In the genomic region with DNA sequence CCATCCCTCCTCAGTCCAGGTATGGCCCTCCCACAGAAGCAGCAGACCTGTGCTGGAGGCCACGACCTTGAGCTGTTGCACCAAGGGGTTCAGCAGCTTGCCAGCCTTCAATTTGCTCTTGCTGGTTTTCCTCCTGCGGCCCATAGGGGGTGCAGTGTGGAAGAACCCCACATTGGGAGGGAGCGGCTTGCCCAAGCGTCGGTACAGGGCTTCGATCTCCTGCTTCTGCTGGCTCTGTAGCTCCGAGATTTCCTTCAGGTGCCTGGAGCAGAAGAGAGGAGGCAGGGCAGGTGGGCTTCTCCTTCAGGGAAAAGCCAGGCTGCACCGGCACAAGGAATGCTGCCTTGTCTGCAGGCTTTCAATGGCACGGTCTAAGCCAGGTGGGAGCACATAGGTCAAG, we compare ENCODE assay signal across 10 mouse cellular contexts.
A peak's percentile ranks its signal among the peaks of the same experiment; 100 is the strongest.
DNase-seq lines count a peak whose midpoint lies in the region; ATAC-seq and TF ChIP-seq lines count a peak whose summit lies in the region.
"Had no signal": no experiment of that assay in that cellular context is flagged by ENCODE, and none has a peak within 500 bp of the region (broad histone marks: within the 10 kb centered on the region; RNA-seq: fewer than 3 reads in every experiment).

No protein-coding gene starts in this region.

- no peak overlapping the region for H3K9ac ChIP-seq in midbrain, postnatal 0 days (replicated peaks; ENCODE audit: low read length, poor library complexity, severe bottlenecking)
- H3K9ac ChIP-seq: heart, embryonic 13.5 days; midbrain, embryonic 12.5 days had no signal

- peak in 1 of 2 experiments; percentile 26 for DNase-seq in cerebellum, adult 2 months
- DNase-seq in cerebellum, adult 18-20 months: no peak
- DNase-seq in layer of hippocampus, postnatal 10 days (ENCODE audit: low spot score in 2 of 2): peak; percentile 23 to 35
- DNase-seq in layer of hippocampus, postnatal 25 days (ENCODE audit: extremely low spot score in 1 of 2, low spot score in 1 of 2): no peak
- DNase-seq in midbrain, postnatal 0 days (ENCODE audit: low spot score): no peak
- DNase-seq in left cerebral cortex, postnatal 4 days: no peak
- no peak for DNase-seq in frontal cortex, postnatal 25 days (ENCODE audit: low spot score in 2 of 2)

- H3K4me3 ChIP-seq in cerebellum, adult 2 months (replicated peaks; ENCODE audit: insufficient read depth, low read depth, low read length): no peak overlapping the region
- no peak overlapping the region for H3K4me3 ChIP-seq in bone marrow, adult 2 months (replicated peaks; ENCODE audit: control insufficient read depth, low read depth, low read length)
- H3K4me3 ChIP-seq in midbrain, postnatal 0 days (ENCODE audit: low read depth, low read length): no peak overlapping the region
- H3K4me3 ChIP-seq: heart, embryonic 13.5 days; midbrain, embryonic 12.5 days had no signal

- ATAC-seq in midbrain, postnatal 0 days (ENCODE audit: low FRiP score): no peak

- H3K36me3 ChIP-seq in midbrain, postnatal 0 days (ENCODE audit: insufficient read depth, low read length): peaks cover 41% of the 10 kb centered on the region
- H3K36me3 ChIP-seq: heart, embryonic 13.5 days had no signal

- WGBS in cerebellum, adult 2 months: 44% methylated on average over 9 of the region's 9 CpGs
- 31% methylated on average over 9 of the region's 9 CpGs for WGBS in bone marrow, adult 2 months
- 39% methylated on average over 9 of the region's 9 CpGs for WGBS in midbrain, postnatal 0 days

- intact Hi-C loops in left cerebral cortex, postnatal 4 days (cut with DNase I): loop anchor here (10.0 kb wide), 1 partner anchor 122 kb away; no protein-coding TSS in a partner anchor

- no peak overlapping the region for H3K4me2 ChIP-seq in midbrain, postnatal 0 days (ENCODE audit: low read depth, low read length, poor library complexity, severe bottlenecking)
- H3K4me2 ChIP-seq: heart, embryonic 13.5 days; midbrain, embryonic 12.5 days had no signal

- H3K27me3 ChIP-seq in cerebellum, adult 2 months (ENCODE audit: control insufficient read depth, insufficient read depth, low read length): no peaks in the 10 kb centered on the region
- no peaks in the 10 kb centered on the region for H3K27me3 ChIP-seq in midbrain, postnatal 0 days (ENCODE audit: insufficient read depth, low read length)
- H3K27me3 ChIP-seq: midbrain, embryonic 12.5 days had no signal

- peak; percentile 41; the same call in 1 of the 2 replicates for TF ChIP-seq CTCF in cerebellum, adult 2 months (IDR thresholded peaks at IDR 0.05; ENCODE audit: borderline replicate concordance, insufficient read depth, low read depth, low read length)
- TF ChIP-seq CTCF in bone marrow, adult 2 months (IDR thresholded peaks at IDR 0.05; ENCODE audit: control insufficient read depth, insufficient read depth, low read length): peak; percentile 53
- peak; percentile 62 for TF ChIP-seq CTCF in midbrain, postnatal 0 days (IDR thresholded peaks at IDR 0.05)

- no peaks in the 10 kb centered on the region for H3K9me3 ChIP-seq in midbrain, postnatal 0 days (ENCODE audit: low read length)
- H3K9me3 ChIP-seq: heart, embryonic 13.5 days; midbrain, embryonic 12.5 days had no signal

- no peak overlapping the region for H3K27ac ChIP-seq in cerebellum, adult 2 months (ENCODE audit: insufficient read depth, low read length)
- no peak overlapping the region for H3K27ac ChIP-seq in bone marrow, adult 2 months (ENCODE audit: control insufficient read depth, insufficient read depth, low read depth, low read length, poor library complexity)
- no peak overlapping the region for H3K27ac ChIP-seq in midbrain, postnatal 0 days (ENCODE audit: low read depth, low read length)
- H3K27ac ChIP-seq: heart, embryonic 13.5 days; midbrain, embryonic 12.5 days had no signal

- no peak for TF ChIP-seq POLR2A in cerebellum, adult 2 months (IDR thresholded peaks at IDR 0.05; ENCODE audit: borderline replicate concordance, insufficient read depth, low read length)
- TF ChIP-seq POLR2A in bone marrow, adult 2 months (IDR thresholded peaks at IDR 0.05; ENCODE audit: borderline replicate concordance, control insufficient read depth, low read depth, low read length): no peak

- H3K4me1 ChIP-seq in cerebellum, adult 2 months (ENCODE audit: control insufficient read depth, insufficient read depth, low read length): no peaks in the 10 kb centered on the region
- no peaks in the 10 kb centered on the region for H3K4me1 ChIP-seq in bone marrow, adult 2 months (ENCODE audit: control insufficient read depth, insufficient read depth, low read length)
- H3K4me1 ChIP-seq in midbrain, postnatal 0 days (ENCODE audit: insufficient read depth, low read length): no peaks in the 10 kb centered on the region
- H3K4me1 ChIP-seq: heart, embryonic 13.5 days; midbrain, embryonic 12.5 days had no signal

Comparison
In these comparisons a context has a peak if more than half of its experiments do, and no peak if none do; other contexts are left out.
1. DNase-seq: peak in layer of hippocampus, postnatal 10 days (2 of 2); none in cerebellum, adult 18-20 months (0 of 2), layer of hippocampus, postnatal 25 days (0 of 2), midbrain, postnatal 0 days (single experiment), left cerebral cortex, postnatal 4 days (single experiment) and frontal cortex, postnatal 25 days (0 of 2).
2. Peak in every context shown above with its lines, with median percentiles within 50 percentile points of each other: CTCF ChIP-seq.